Mouse (Mus musculus): ENCODE measurements around the gene Lamtor4.

DNA sequence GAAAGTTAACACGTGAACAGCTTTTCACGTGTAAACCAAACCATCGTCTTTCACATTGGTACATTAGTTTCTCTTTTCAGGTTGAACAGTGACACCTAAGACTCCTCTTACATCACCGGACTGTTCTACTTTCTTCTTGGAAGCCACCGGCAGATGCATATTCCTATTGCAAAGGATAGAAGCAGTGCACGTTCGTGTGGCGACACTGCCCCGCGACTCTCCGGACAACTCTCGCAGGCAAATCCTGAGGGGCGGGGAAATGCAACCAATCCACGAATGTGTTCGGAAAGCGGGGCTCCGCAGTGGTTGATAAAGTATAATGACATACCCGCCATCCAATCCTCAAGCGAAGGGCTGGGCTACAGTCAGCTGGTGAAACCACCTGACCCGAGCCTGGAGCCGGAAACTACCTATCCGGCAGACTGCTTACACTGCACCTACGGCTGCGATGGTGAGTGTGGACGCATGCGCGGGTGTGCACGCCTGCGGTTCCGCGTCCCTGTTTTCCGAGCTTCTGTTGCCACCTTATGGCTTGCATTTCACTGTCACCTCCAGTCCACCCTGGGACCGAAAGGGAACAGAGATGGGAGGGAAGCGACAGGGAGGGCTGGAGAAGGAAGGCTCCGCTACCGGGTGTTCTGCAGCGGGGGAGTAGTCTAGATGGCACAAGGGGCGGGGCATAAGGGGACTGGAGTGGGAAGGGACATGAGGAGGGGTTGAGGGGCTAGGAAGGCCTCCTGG, at the start of gene Lamtor4:
- TF ChIP-seq GATA1 (IDR thresholded peaks at IDR 0.05; ENCODE audit: low read length) (no peak), TAL1 (IDR thresholded peaks at IDR 0.05; ENCODE audit: low read length) (no peak)
